Mouse (Mus musculus): ENCODE data around the gene Gpld1. TPM values are rescaled to one million over a fixed set of nuclear protein-coding genes. Genes with fewer than 3 reads are reported as not detected.

Gpld1 gene
- polyA plus RNA-seq, 1 experiment = 2.1 TPM

DNA sequence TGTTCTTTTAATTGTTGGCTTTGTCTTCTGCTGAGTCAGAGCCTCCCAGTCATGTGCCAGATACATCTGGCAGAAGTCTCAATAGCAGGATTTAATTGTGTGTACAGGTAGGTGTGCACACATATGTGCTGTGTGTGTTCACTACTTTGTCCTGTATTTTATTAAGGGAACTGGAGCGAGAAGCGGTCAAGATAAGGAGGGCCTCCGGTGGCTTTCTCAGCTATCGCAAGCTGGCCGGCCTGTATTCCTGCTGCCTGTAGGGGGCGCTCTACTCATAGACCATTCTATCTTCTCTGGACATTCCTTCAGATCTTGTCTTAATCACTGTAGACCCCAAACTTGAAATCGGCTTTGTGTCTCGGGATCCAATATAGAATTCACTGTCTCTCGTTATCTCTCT lies 4.3 kb upstream of the Gpld1 start:
- Histone ChIP-seq H3K4me1 (ENCODE audit: control insufficient read depth, insufficient read depth, low read length) (no peaks in the 10 kb centered on the region), H3K4me3 (ENCODE audit: low read depth, low read length) (no peak overlapping the region), H3K27ac (ENCODE audit: insufficient read depth, low read length) (no peak overlapping the region), H3K9ac (ENCODE audit: low read depth, poor library complexity, severe bottlenecking) (no peak overlapping the region), H3K9me3 (replicated peaks; ENCODE audit: control insufficient read depth, insufficient read depth, low read length, poor library complexity, severe bottlenecking) (no peaks in the 10 kb centered on the region), H3K36me3 (ENCODE audit: control insufficient read depth, insufficient read depth, low read length, poor library complexity, severe bottlenecking) (no peaks in the 10 kb centered on the region), H3K27me3 (ENCODE audit: control insufficient read depth, insufficient read depth, low read length, poor library complexity, severe bottlenecking) (no peaks in the 10 kb centered on the region; the same call in 1 of the 2 replicates)
- TF ChIP-seq CTCF (IDR thresholded peaks at IDR 0.05; ENCODE audit: low read depth, low read length) (peak; percentile 80), POLR2A (IDR thresholded peaks at IDR 0.05; ENCODE audit: insufficient read depth, low read length) (no peak)

DNA sequence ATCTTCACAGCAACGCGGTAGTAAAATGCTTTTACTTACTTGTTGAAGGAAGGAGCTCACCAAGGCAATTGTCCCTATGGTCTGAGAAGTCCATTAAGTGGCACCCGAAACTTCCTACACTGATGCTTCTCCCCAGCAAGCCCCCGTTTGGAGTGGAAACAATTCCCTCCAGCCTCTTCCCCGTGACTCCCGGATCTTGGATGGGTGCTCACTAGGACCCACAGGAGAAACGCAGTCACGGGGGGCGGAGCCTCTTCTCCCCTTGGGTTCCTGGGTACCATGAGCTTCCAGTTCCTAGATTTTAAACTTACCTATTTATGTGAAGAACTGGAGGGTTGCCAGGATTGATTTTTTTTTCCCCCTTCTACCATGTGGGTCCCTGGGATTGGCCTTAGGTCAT lies 3.5 kb upstream of the Gpld1 start:
- Histone ChIP-seq H3K36me3 (ENCODE audit: control insufficient read depth, insufficient read depth, low read length, poor library complexity, severe bottlenecking) (no peaks in the 10 kb centered on the region), H3K9ac (ENCODE audit: low read depth, poor library complexity, severe bottlenecking) (no peak overlapping the region), H3K4me3 (ENCODE audit: low read depth, low read length) (no peak overlapping the region), H3K27me3 (ENCODE audit: control insufficient read depth, insufficient read depth, low read length, poor library complexity, severe bottlenecking) (no peaks in the 10 kb centered on the region; the same call in 1 of the 2 replicates), H3K4me1 (ENCODE audit: control insufficient read depth, insufficient read depth, low read length) (no peaks in the 10 kb centered on the region), H3K27ac (ENCODE audit: insufficient read depth, low read length) (no peak overlapping the region), H3K9me3 (replicated peaks; ENCODE audit: control insufficient read depth, insufficient read depth, low read length, poor library complexity, severe bottlenecking) (no peaks in the 10 kb centered on the region)
- TF ChIP-seq POLR2A (IDR thresholded peaks at IDR 0.05; ENCODE audit: insufficient read depth, low read length) (no peak), CTCF (IDR thresholded peaks at IDR 0.05; ENCODE audit: low read depth, low read length) (no peak), EP300 (IDR thresholded peaks at IDR 0.05; ENCODE audit: insufficient read depth, low read depth, low read length) (no peak)

DNA sequence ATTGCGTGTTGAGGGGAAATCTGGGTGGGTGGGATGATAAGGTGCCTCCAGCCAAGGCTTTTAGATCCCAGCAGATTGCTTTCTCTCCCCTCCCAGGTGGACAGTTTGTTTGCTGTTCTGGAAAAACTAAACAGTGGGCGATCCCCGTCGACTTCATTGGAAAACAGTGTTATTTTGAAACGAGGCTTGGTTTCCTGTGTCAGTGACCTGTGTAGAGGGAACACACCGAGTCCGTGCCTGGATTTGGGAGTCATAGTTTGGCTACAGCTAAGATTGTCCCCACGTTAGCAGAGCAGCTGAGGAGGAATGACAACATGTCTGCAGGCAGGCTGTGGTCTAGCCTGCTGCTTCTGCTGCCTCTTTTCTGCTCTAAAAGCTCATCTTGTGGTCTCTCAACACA lies 351 bp downstream of the Gpld1 start:
- Histone ChIP-seq H3K9ac (ENCODE audit: low read depth, poor library complexity, severe bottlenecking) (no peak overlapping the region), H3K27me3 (ENCODE audit: control insufficient read depth, insufficient read depth, low read length, poor library complexity, severe bottlenecking) (no peaks in the 10 kb centered on the region; the same call in 1 of the 2 replicates), H3K4me3 (ENCODE audit: low read depth, low read length) (no peak overlapping the region), H3K9me3 (replicated peaks; ENCODE audit: control insufficient read depth, insufficient read depth, low read length, poor library complexity, severe bottlenecking) (no peaks in the 10 kb centered on the region), H3K27ac (ENCODE audit: insufficient read depth, low read length) (no peak overlapping the region), H3K36me3 (ENCODE audit: control insufficient read depth, insufficient read depth, low read length, poor library complexity, severe bottlenecking) (no peaks in the 10 kb centered on the region), H3K4me1 (ENCODE audit: control insufficient read depth, insufficient read depth, low read length) (no peaks in the 10 kb centered on the region)
- TF ChIP-seq EP300 (IDR thresholded peaks at IDR 0.05; ENCODE audit: insufficient read depth, low read depth, low read length) (no peak), POLR2A (IDR thresholded peaks at IDR 0.05; ENCODE audit: insufficient read depth, low read length) (no peak)

DNA sequence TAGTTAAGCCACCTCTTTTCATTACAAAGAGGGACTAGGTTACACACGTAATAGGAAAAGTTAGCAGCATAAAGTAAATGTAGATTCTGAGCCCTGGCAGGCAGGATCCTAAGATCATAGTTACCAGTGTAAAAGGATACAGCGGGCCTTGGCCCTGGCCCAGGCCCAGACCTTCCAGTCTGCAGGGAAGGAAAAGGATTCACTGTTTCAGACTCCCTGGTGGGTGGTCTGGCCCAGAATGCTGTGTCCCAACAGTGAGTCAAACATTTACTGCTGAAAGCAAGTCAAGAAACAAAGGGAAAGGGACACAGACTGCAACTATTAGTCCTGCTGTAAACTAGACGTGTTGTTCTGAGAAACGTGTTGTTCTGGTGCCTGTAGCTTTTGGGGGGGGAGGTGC lies 2.6 kb downstream of the Gpld1 start:
- Histone ChIP-seq H3K4me3 (ENCODE audit: low read depth, low read length) (no peak overlapping the region), H3K36me3 (ENCODE audit: control insufficient read depth, insufficient read depth, low read length, poor library complexity, severe bottlenecking) (no peaks in the 10 kb centered on the region), H3K9ac (ENCODE audit: low read depth, poor library complexity, severe bottlenecking) (no peak overlapping the region), H3K4me1 (ENCODE audit: control insufficient read depth, insufficient read depth, low read length) (no peaks in the 10 kb centered on the region), H3K27me3 (ENCODE audit: control insufficient read depth, insufficient read depth, low read length, poor library complexity, severe bottlenecking) (no peaks in the 10 kb centered on the region; the same call in 1 of the 2 replicates), H3K27ac (ENCODE audit: insufficient read depth, low read length) (no peak overlapping the region), H3K9me3 (replicated peaks; ENCODE audit: control insufficient read depth, insufficient read depth, low read length, poor library complexity, severe bottlenecking) (no peaks in the 10 kb centered on the region)
- no peak for TF ChIP-seq EP300 (IDR thresholded peaks at IDR 0.05; ENCODE audit: insufficient read depth, low read depth, low read length)
- no peak for TF ChIP-seq CTCF (IDR thresholded peaks at IDR 0.05; ENCODE audit: low read depth, low read length)
- no peak for TF ChIP-seq POLR2A (IDR thresholded peaks at IDR 0.05; ENCODE audit: insufficient read depth, low read length)

DNA sequence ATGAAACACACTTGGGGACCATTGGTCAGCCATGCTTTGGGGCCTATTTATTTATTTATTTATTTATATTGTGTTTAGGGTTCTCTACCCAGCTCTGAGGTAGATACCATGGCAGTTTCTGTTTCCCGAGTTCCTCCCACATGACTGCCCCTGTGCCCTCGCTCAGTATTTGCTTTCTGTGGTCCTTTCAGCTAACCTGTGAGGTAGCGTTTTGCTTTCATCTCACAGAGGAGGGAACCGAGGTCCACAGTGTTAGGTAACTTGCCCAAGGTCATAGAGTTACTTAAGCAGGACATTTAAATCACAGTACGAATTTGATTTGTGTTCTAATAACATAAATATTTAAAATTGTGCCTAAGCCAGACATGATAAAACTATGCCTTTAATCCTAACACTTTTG lies 4.2 kb downstream of the Gpld1 start:
- H3K4me3 ChIP-seq (ENCODE audit: low read depth, low read length) = no peak overlapping the region
- no peak overlapping the region for H3K27ac ChIP-seq (ENCODE audit: insufficient read depth, low read length)
- H3K4me1 ChIP-seq (ENCODE audit: control insufficient read depth, insufficient read depth, low read length) = no peaks in the 10 kb centered on the region
- no peak overlapping the region for H3K9ac ChIP-seq (ENCODE audit: low read depth, poor library complexity, severe bottlenecking)
- H3K9me3 ChIP-seq (replicated peaks; ENCODE audit: control insufficient read depth, insufficient read depth, low read length, poor library complexity, severe bottlenecking) = no peaks in the 10 kb centered on the region
- H3K36me3 ChIP-seq (ENCODE audit: control insufficient read depth, insufficient read depth, low read length, poor library complexity, severe bottlenecking) = no peaks in the 10 kb centered on the region
- TF ChIP-seq POLR2A (IDR thresholded peaks at IDR 0.05; ENCODE audit: insufficient read depth, low read length) = no peak
- no peak for TF ChIP-seq CTCF (IDR thresholded peaks at IDR 0.05; ENCODE audit: low read depth, low read length)
- TF ChIP-seq EP300 (IDR thresholded peaks at IDR 0.05; ENCODE audit: insufficient read depth, low read depth, low read length) = no peak
- H3K27me3 ChIP-seq (ENCODE audit: control insufficient read depth, insufficient read depth, low read length, poor library complexity, severe bottlenecking) = no peaks in the 10 kb centered on the region; the same call in 1 of the 2 replicates

DNA sequence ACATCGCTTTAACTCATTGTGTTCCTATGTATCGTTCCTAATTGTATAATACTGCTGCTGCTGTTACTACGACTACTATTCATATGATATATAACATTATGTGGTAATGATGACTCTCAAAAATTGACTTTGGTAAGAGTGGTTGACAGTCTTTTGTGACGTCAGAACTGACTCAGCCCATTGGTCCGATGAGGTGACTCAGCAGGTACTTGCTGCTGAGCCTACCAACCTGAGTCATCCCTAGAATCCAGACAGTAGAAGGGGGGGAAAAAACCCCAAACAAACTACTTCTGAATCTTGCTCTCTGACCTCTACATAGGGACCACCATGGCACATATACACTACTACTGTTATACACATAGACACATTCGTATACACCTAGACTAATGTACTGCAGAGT lies 5.9 kb downstream of the Gpld1 start:
- TF ChIP-seq CTCF (IDR thresholded peaks at IDR 0.05; ENCODE audit: low read depth, low read length) (no peak), POLR2A (IDR thresholded peaks at IDR 0.05; ENCODE audit: insufficient read depth, low read length) (no peak), EP300 (IDR thresholded peaks at IDR 0.05; ENCODE audit: insufficient read depth, low read depth, low read length) (no peak)
- H3K9ac ChIP-seq (ENCODE audit: low read depth, poor library complexity, severe bottlenecking) = no peak overlapping the region
- no peaks in the 10 kb centered on the region for H3K9me3 ChIP-seq (replicated peaks; ENCODE audit: control insufficient read depth, insufficient read depth, low read length, poor library complexity, severe bottlenecking)

More for the DNA sequence above, 5.9 kb downstream of the Gpld1 start:
- Histone ChIP-seq H3K27ac (ENCODE audit: insufficient read depth, low read length) (no peak overlapping the region), H3K4me1 (ENCODE audit: control insufficient read depth, insufficient read depth, low read length) (no peaks in the 10 kb centered on the region), H3K36me3 (ENCODE audit: control insufficient read depth, insufficient read depth, low read length, poor library complexity, severe bottlenecking) (no peaks in the 10 kb centered on the region), H3K4me3 (ENCODE audit: low read depth, low read length) (no peak overlapping the region), H3K27me3 (ENCODE audit: control insufficient read depth, insufficient read depth, low read length, poor library complexity, severe bottlenecking) (no peaks in the 10 kb centered on the region; the same call in 1 of the 2 replicates)
